Mouse (Mus musculus): ENCODE data around the gene Zfp735. TPM values are rescaled to one million over a fixed set of nuclear protein-coding genes. Genes with fewer than 3 reads are reported as not detected.

Gene Zfp735
- not detected in 2 replicates for polyA plus RNA-seq (2014; fragmentation: Nextera tagmentation; extraction: Ambion mirVana)

DNA sequence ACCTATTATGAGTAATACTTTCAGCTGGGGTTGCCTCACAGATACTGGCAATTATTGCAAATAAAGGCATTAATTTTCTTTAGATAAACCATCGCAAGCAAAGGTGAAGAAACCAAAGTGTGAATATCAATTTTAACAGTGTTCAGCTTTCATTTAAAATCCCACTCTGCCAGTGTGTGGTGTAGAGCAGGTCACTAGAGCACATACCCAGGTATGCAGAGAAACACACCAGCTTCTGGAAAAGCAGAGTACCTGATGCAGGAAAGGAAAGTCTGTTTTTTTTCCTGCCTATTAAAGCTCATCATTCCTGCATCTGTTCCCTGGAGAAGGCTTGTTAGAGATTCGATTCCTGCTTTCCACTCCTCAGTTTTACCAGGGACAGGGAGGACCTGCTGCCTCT, at the start of gene Zfp735:
Zfp735 (plus strand) TSS at position 301 of the 400 bp plus-strand sequence.
- H3K9me3 ChIP-seq (ENCODE audit: control insufficient read depth, low read length): no peaks in the 10 kb centered on the region
- 77% methylated on average over 2 of the region's 2 CpGs for WGBS

DNA sequence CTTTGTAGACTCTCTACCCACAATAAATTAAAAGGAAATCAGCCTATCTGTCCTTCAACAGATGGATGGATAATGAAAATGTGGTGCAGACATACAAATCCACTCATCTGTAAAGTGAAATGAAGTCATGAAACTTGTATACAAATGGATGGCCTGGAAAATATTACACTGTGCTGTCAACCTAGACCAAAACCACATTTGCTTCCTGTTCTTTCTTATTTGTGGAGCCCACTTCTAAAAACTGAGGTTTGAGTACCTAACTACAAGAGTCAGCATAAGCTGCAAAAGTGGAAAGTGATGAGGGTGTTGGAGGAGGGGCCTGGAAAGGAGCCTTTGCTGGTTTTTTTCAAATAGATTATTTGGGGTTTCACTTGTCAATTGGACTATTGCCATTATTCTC, 70.5 kb downstream of the Zfp735 start:
- Histone ChIP-seq H3K9me3 (ENCODE audit: control insufficient read depth, low read length) (peaks cover 4% of the 10 kb centered on the region; the same call in 1 of the 2 replicates), H3K9ac (replicated peaks; ENCODE audit: low read depth, low read length) (no peak overlapping the region), H3K27me3 (ENCODE audit: control insufficient read depth, insufficient read depth, low read length) (no peaks in the 10 kb centered on the region), H3K4me1 (ENCODE audit: control insufficient read depth, insufficient read depth, low read length) (no peaks in the 10 kb centered on the region), H3K27ac (ENCODE audit: low read depth, low read length) (no peak overlapping the region), H3K36me3 (ENCODE audit: control insufficient read depth, insufficient read depth, low read length) (no peaks in the 10 kb centered on the region), H3K4me2 (ENCODE audit: low read depth, low read length) (no peak overlapping the region), H3K4me3 (ENCODE audit: low read depth, low read length) (no peak overlapping the region)
- ATAC-seq (ENCODE audit: low read depth): no peak

More for the DNA sequence above, at the start of gene Zfp735:
- Histone ChIP-seq H3K9ac (replicated peaks; ENCODE audit: low read depth, low read length) (no peak within 1 kb of the TSS), H3K36me3 (ENCODE audit: control insufficient read depth, insufficient read depth, low read length) (no peaks in the 10 kb centered on the region), H3K4me2 (ENCODE audit: low read depth, low read length) (no peak within 1 kb of the TSS), H3K27ac (ENCODE audit: low read depth, low read length) (no peak within 1 kb of the TSS), H3K27me3 (ENCODE audit: control insufficient read depth, insufficient read depth, low read length) (no peaks in the 10 kb centered on the region), H3K4me3 (ENCODE audit: low read depth, low read length) (no peak within 1 kb of the TSS), H3K4me1 (ENCODE audit: control insufficient read depth, insufficient read depth, low read length) (no peaks in the 10 kb centered on the region)
- no peak for ATAC-seq (ENCODE audit: low read depth)

Other genes with a start within 250 kb of the Zfp735 start
- not detected in 2 replicates for gene Olfr380, start 231.3 kb upstream of the Zfp735 start, polyA plus RNA-seq (2014; fragmentation: Nextera tagmentation; extraction: Ambion mirVana)
- not detected in 2 replicates for gene Olfr381, start 197.2 kb upstream of the Zfp735 start, polyA plus RNA-seq (2014; fragmentation: Nextera tagmentation; extraction: Ambion mirVana)
- not detected in 2 replicates for gene Olfr382, start 171.6 kb upstream of the Zfp735 start, polyA plus RNA-seq (2014; fragmentation: Nextera tagmentation; extraction: Ambion mirVana)
- not detected in 2 replicates for gene Olfr385, start 95.8 kb upstream of the Zfp735 start, polyA plus RNA-seq (2014; fragmentation: Nextera tagmentation; extraction: Ambion mirVana)
- not detected in 2 replicates for gene Olfr384, start 90.2 kb upstream of the Zfp735 start, polyA plus RNA-seq (2014; fragmentation: Nextera tagmentation; extraction: Ambion mirVana)
- gene Olfr389, start 91.9 kb downstream of the Zfp735 start, polyA plus RNA-seq (2014; fragmentation: Nextera tagmentation; extraction: Ambion mirVana): not detected in 2 replicates
- gene Olfr390, start 94.2 kb downstream of the Zfp735 start, polyA plus RNA-seq (2014; fragmentation: Nextera tagmentation; extraction: Ambion mirVana): not detected in 2 replicates
- gene Olfr391-ps, start 114.3 kb downstream of the Zfp735 start, polyA plus RNA-seq (2014; fragmentation: Nextera tagmentation; extraction: Ambion mirVana): not detected in 2 replicates
- not detected in 2 replicates for gene Olfr392, start 128.3 kb downstream of the Zfp735 start, polyA plus RNA-seq (2014; fragmentation: Nextera tagmentation; extraction: Ambion mirVana)
- not detected in 2 replicates for gene Olfr393, start 162.7 kb downstream of the Zfp735 start, polyA plus RNA-seq (2014; fragmentation: Nextera tagmentation; extraction: Ambion mirVana)
- not detected in 2 replicates for gene Olfr394, start 202.0 kb downstream of the Zfp735 start, polyA plus RNA-seq (2014; fragmentation: Nextera tagmentation; extraction: Ambion mirVana)
- gene Olfr395, start 220.5 kb downstream of the Zfp735 start, polyA plus RNA-seq (2014; fragmentation: Nextera tagmentation; extraction: Ambion mirVana): not detected in 2 replicates
- gene Olfr23, start 247.9 kb downstream of the Zfp735 start, polyA plus RNA-seq (2014; fragmentation: Nextera tagmentation; extraction: Ambion mirVana): not detected in 2 replicates